Mouse (Mus musculus): ENCODE results near the gene Cdca3.

Cdca3 gene

GRCm38 (mm10) chr6:124863658-124864298, 34.4 kb downstream of the Cdca3 start, which contains the start of gene Gpr162:
TSS of gene Gpr162 (minus strand) at chr6:124863983.
- no peak for DNase-seq (ENCODE audit: low read depth, low spot score)

GRCm38 (mm10) chr6:124865766-124866362, 36.5 kb downstream of the Cdca3 start:
- no peak for DNase-seq (ENCODE audit: low read depth, low spot score)

- DNase-seq (ENCODE audit: low read depth, low spot score): no peak
Measured at GRCm38 (mm10) chr6:124866560-124866959, 37.2 kb downstream of the Cdca3 start.

- DNase-seq (ENCODE audit: low read depth, low spot score): no peak
Measured at GRCm38 (mm10) chr6:124874348-124874747, 45.0 kb downstream of the Cdca3 start.

GRCm38 (mm10) chr6:124879390-124879789, 50.0 kb downstream of the Cdca3 start:
- DNase-seq (ENCODE audit: low read depth, low spot score): no peak

- DNase-seq (ENCODE audit: low read depth, low spot score): no peak
Measured at GRCm38 (mm10) chr6:124881821-124882220, 52.5 kb downstream of the Cdca3 start.

Measured in retina, adult 2 months (tissue).